Mouse (Mus musculus) left cerebral cortex, adult 9 months (tissue): Measurements from ENCODE around the gene Anks3.

Experiments used
- DNase-seq, 2 experiments: peaks; one replicate each; pipeline ENCODE4 v3.0.0; 2022; ENCODE audit warnings: low spot score in 2 of 2

Anks3 gene

GRCm38 (mm10) chr16:4968426-4968825 is 4.4 kb upstream of the Anks3 start:
- no peak for DNase-seq

- DNase-seq = no peak
Observed at GRCm38 (mm10) chr16:4965392-4966129, 1.6 kb upstream of the Anks3 start.

- no peak for DNase-seq
Observed at GRCm38 (mm10) chr16:4964731-4965391, 856 bp upstream of the Anks3 start.

DNA sequence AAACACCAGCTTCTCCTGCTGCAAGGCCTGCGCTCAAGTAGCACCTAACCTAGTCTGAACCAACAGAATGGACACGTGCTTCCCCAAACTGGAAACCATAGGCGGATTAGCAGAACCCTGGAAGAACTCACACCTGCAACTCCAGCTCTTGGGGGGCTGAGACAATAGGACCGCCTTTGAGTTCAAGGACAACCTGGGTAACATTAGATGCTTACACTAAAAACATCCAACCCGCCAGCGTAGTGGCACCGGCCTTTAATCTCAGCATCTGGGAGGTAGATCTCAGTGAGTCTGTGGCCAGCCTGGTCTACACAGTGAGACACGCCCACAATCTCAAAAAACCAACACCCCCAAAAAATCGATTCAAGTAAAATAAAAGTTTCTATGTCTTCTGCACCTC is 659 bp downstream of the Anks3 start:
- DNase-seq = no peak

DNA sequence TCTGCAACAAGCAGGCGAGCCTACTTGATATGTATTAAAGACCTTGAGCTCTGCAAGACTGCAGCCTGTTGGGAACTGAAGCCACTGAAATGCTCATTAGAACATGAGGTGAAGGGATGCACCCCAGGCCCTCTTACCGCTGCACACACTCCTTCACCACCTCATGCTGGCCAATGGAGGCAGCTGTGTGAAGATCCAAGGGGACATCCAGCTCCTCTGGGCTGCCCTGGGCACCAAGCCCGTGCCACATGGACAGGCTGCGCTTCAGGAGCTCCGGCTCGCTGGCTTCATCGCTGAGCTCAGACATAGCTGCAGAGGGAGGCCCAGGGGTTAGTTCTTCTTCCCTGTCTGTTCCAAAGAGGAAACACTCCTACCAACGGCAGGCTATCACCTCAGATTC is 3.7 kb downstream of the Anks3 start:
- DNase-seq = no peak

GRCm38 (mm10) chr16:4957446-4957845 is 6.6 kb downstream of the Anks3 start:
- no peak for DNase-seq

- DNase-seq = no peak
Observed at GRCm38 (mm10) chr16:4956609-4957008, 7.4 kb downstream of the Anks3 start.

DNA sequence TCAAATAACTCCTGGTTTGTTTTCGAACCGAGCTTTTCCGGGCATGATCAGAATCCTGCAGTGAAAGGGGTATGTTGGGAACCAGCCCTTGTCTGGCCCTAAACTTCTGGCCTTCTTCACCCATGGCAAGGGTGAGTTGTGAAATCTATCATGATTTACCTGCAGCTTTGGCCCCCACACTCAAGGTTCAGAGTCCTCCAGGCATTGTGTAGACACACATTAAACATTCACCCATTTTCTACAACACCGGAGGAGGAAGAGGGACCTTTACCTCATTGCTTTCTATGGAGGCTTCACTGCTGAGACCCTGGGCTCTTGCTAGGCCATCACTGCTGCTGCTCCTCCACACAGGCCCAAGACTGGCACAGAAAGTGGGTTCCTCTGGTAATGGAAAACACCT is 16.6 kb downstream of the Anks3 start:
- no peak for DNase-seq

DNA sequence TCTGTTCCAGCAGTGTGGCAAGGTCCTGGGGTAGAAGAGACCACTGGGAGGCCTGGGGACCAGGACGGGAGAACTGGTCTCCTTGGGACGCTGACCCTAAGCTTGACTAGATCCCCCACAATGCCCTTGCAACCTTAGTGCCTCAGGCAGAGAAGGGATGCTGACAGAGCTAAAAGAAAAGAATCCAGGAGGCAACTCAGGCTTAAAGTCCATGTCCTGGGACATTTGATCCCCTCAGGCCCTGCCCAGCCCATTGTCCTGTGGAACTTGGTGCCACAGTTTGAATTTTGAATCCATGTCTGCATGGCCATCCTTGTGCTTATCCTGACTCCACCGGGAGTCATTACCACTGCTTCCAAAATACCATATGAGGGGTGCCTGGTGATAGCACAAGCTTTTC is 17.9 kb downstream of the Anks3 start:
- DNase-seq = no peak

DNA sequence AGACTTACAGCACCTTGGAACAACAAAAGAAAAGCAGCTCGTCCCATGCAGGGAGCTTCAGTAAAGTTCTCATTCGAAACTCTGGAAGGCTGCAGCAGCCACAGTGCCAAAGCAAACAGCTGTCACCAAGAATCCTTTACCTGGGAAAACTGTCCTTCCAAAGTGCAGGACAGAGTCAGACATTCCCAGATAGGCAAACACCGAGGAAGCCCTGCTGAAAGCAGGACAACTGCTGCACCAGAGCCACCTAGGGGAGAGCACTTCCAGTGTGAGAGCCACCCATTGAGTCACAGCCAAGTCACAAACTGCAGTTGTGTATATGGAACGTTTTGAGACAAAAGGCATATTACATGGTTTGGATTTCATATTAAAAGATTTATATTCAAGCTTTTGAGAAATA is 18.6 kb downstream of the Anks3 start:
- DNase-seq = no peak

DNA sequence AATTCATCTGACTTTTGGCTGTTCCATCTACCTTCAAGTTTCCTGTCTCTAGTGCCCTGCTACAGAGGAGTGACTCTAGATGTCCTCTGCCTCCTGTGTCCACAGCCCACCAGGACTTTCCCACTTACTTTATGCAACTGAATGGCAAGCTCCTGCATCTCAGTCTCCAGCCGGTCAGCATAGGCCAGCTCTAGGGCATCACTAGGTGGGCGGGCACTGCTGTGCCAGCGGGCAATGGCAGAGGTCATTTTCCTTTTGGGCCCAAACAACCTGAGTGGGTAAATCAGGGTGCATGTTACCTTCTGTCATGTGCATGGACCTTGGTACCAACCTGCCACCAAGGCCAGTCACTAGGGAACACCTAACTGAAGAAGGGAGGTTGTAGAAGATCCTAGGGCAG is 20.6 kb downstream of the Anks3 start:
- no peak for DNase-seq

- no peak for DNase-seq
Observed at GRCm38 (mm10) chr16:4942868-4943267, 21.1 kb downstream of the Anks3 start.

- DNase-seq = no peak
Observed at GRCm38 (mm10) chr16:4941016-4941415, 23.0 kb downstream of the Anks3 start.

GRCm38 (mm10) chr16:4940311-4940850 is 23.6 kb downstream of the Anks3 start:
- DNase-seq = no peak

DNA sequence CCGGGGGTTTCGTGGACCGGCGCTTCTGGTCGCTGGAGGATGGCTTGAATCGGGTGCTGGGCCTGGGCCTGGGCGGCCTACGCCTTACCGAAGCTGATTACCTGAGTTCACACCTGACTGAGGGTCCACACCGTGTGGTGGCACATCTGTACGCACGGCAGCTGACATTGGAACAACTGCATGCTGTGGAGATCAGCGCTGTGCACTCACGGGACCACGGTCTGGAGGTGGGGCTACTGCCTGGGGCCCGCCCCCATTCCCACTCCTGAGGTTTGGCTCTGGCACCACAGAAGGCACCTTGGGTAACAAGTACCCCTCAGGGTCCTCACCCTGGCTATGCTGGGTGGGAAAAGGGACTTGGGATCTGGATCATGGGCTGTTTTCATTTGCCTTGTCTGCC is 24.6 kb downstream of the Anks3 start:
- peak in 1 of 2 experiments; percentile 52 for DNase-seq

- DNase-seq = peak; percentile 90 to 96
Observed at GRCm38 (mm10) chr16:4938989-4939388, 25.0 kb downstream of the Anks3 start.

GRCm38 (mm10) chr16:4938461-4938860 is 25.5 kb downstream of the Anks3 start, which contains the start of gene Nudt16l1:
Gene Nudt16l1 (plus strand): TSS chr16:4938761.
- DNase-seq = no peak

- DNase-seq = no peak
Observed at GRCm38 (mm10) chr16:4937351-4938190, 26.4 kb downstream of the Anks3 start.

- DNase-seq = no peak
Observed at GRCm38 (mm10) chr16:4935931-4936703, 27.9 kb downstream of the Anks3 start.

GRCm38 (mm10) chr16:4935430-4935829 is 28.6 kb downstream of the Anks3 start:
- no peak for DNase-seq

DNA sequence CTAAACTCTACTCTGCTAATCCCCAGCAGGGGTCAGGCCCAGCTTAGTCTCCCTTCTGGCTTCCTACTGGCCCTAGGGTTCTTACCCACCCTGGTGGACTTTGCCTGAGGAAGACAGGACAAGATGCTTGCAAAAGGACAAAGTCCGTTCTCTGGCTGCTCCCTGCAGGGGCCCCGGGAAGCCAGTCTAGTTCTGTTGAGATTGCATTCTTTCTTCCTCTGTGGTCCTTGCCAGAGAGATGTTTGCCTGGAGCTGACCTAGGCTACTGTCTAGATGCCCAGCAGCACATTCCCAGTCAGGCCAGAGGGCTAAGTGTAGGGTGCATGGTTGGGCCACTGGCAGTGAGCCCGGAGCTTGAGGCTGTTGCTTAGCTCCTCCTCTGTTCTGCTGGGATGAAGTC is 31.6 kb downstream of the Anks3 start:
- DNase-seq = no peak
